Mouse (Mus musculus): ENCODE results near the gene 4931406C07Rik. TPM values are rescaled to one million over a fixed set of nuclear protein-coding genes. Genes with fewer than 3 reads are reported as not detected.

4931406C07Rik gene
- total and polyA plus RNA-seq, 3 experiments, result 12.8 to 56.2 (median 31.8) TPM

- Histone ChIP-seq H3K36me3 (ENCODE audit: control insufficient read depth in 1 of 2, insufficient read depth in 2 of 2, low read length in 2 of 2) (peaks cover 18 to 23% of the 10 kb centered on the region in 2 experiments), H3K4me3 (ENCODE audit: control insufficient read depth in 1 of 2, insufficient read depth in 1 of 2, low read depth in 2 of 2, low read length in 2 of 2) (peak overlapping the region; percentile 59 to 75), H3K4me1 (ENCODE audit: control insufficient read depth in 1 of 2, insufficient read depth in 2 of 2, low read length in 2 of 2) (peaks cover 10 to 25% of the 10 kb centered on the region in 2 experiments), H3K9me3 (replicated peaks; ENCODE audit: insufficient read depth, low read length) (no peaks in the 10 kb centered on the region), H3K27ac (ENCODE audit: control insufficient read depth, low read depth, low read length) (peak overlapping the region; percentile 50), H3K9ac (ENCODE audit: control insufficient read depth, low read depth, low read length, poor library complexity, severe bottlenecking) (peak overlapping the region; percentile 72), H3K79me2 (ENCODE audit: control insufficient read depth, insufficient read depth, low read length, poor library complexity) (peaks cover 32% of the 10 kb centered on the region), H3K27me3 (ENCODE audit: control insufficient read depth in 1 of 2, insufficient read depth in 2 of 2, low read length in 2 of 2) (no peaks in the 10 kb centered on the region)
- DNase-seq (ENCODE audit: low read depth, low spot score), result no peak
- TF ChIP-seq MYB (IDR thresholded peaks at IDR 0.05; ENCODE audit: low read depth, low read length), result 0 out of 2 replicates have a peak, but pooled peaks have one; percentile 14
- TF ChIP-seq TBP (IDR thresholded peaks at IDR 0.05; ENCODE audit: low read depth, low read length), result no peak
- peak; percentile 69 for TF ChIP-seq TAL1 (IDR thresholded peaks at IDR 0.05; ENCODE audit: low read length)
- TF ChIP-seq MEF2A (IDR thresholded peaks at IDR 0.05; ENCODE audit: extremely low read depth, insufficient replicate concordance, low read depth, low read length, poor library complexity, severe bottlenecking), result no peak
- no peak for TF ChIP-seq ZNF384 (IDR thresholded peaks at IDR 0.05; ENCODE audit: low read depth, low read length)
- no peak for TF ChIP-seq USF2 (IDR thresholded peaks at IDR 0.05; ENCODE audit: borderline replicate concordance in 1 of 2, insufficient read depth in 1 of 2, low read depth in 1 of 2, low read length in 2 of 2)
- peak; percentile 35 to 41 for TF ChIP-seq EP300 (IDR thresholded peaks at IDR 0.05; ENCODE audit: low read depth in 1 of 2, low read length in 2 of 2)
- no peak for TF ChIP-seq MAFK (IDR thresholded peaks at IDR 0.05; ENCODE audit: borderline replicate concordance, low read depth, low read length)
- no peak; the same call in 1 of the 2 replicates for TF ChIP-seq ZKSCAN1 (IDR thresholded peaks at IDR 0.05; ENCODE audit: low read depth, low read length)
- TF ChIP-seq POLR2AphosphoS5 (IDR thresholded peaks at IDR 0.05; ENCODE audit: borderline replicate concordance, low read depth, low read length), result no peak
- TF ChIP-seq JUND (IDR thresholded peaks at IDR 0.05; ENCODE audit: low read depth, low read length), result no peak
- TF ChIP-seq MAZ (IDR thresholded peaks at IDR 0.05; ENCODE audit: low read depth, low read length), result no peak
- TF ChIP-seq GATA1 (IDR thresholded peaks at IDR 0.05; ENCODE audit: low read depth, low read length), result 0 out of 2 replicates have a peak, but pooled peaks have one; percentile 26
- peak; percentile 32; the same call in 1 of the 2 replicates for TF ChIP-seq ETS1 (IDR thresholded peaks at IDR 0.05; ENCODE audit: low read depth, low read length)
- no peak for TF ChIP-seq ZC3H11A (IDR thresholded peaks at IDR 0.05; ENCODE audit: low read depth, low read length)
- no peak for TF ChIP-seq CHD2 (IDR thresholded peaks at IDR 0.05; ENCODE audit: low read length)
- no peak for TF ChIP-seq ZMIZ1 (IDR thresholded peaks at IDR 0.05; ENCODE audit: low read depth, low read length)
- TF ChIP-seq RCOR1 (IDR thresholded peaks at IDR 0.05; ENCODE audit: low read depth, low read length), result peak; percentile 43; the same call in 1 of the 2 replicates
- TF ChIP-seq KAT2A (conservative IDR thresholded peaks at IDR 0.05; ENCODE audit: low read depth, low read length), result no peak
- TF ChIP-seq UBTF (IDR thresholded peaks at IDR 0.05; ENCODE audit: borderline replicate concordance, insufficient read depth, low read depth, low read length), result no peak
- TF ChIP-seq NELFE (IDR thresholded peaks at IDR 0.05; ENCODE audit: low read depth, low read length), result no peak
- TF ChIP-seq MXI1 (IDR thresholded peaks at IDR 0.05; ENCODE audit: low read depth, low read length), result no peak
- TF ChIP-seq MYC (IDR thresholded peaks at IDR 0.05; ENCODE audit: low read depth, low read length), result no peak
- TF ChIP-seq GABPA (IDR thresholded peaks at IDR 0.05; ENCODE audit: low read depth, low read length), result no peak
- peak; percentile 43; the same call in 1 of the 2 replicates for TF ChIP-seq TCF12 (IDR thresholded peaks at IDR 0.05; ENCODE audit: low read depth, low read length)
- no peak; the same call in 1 of the 2 replicates for TF ChIP-seq CHD1 (IDR thresholded peaks at IDR 0.05; ENCODE audit: low read depth, low read length)
Observed at GRCm38 (mm10) chr9:15280491-15280879, 25.8 kb downstream of the 4931406C07Rik start.

Measured in MEL (cell line).